Mouse (Mus musculus): ENCODE data around the gene Cacna2d2.

Cacna2d2 gene

DNA sequence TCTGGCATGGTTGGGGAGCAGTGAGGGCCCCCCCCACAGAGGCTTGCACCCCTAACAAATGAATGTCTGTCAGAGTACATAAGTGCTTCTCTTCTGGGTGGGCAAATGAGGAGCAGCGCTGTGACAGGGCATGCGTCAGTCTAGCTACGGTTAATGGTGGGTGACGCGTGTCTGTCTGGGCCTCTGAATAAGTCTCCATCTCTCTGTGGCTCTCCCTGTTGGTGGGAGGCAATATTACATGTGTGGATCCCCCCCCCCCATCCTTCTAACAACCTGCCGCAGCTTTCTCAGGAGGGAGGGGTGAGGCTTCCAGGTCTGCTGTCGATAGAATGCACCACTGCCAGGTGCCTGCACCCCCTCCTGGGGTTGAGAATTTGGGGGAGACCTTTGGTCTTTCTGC lies 3.7 kb downstream of the Cacna2d2 start:
- DNase-seq (ENCODE audit: low spot score in 2 of 2) = no peak

DNA sequence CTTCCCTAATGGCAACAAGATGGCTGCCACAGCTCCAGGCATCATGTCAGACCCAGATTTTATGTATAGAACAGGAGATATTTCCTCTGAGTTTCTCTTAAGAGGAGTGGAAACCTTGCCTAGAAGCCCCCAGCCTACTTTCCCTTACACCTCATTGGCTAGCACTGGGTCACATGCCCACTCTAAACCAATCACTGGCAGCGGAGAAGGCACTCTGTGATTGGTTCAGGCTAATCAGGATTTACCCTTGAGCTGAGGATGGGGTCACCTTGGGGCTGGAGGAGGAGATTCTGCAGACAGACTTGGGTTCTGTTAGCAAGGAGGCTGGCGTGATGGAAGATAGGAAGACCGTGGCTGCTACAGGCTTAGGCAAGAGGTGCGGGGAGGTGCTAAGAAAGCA lies 10.0 kb downstream of the Cacna2d2 start:
- no peak for DNase-seq (ENCODE audit: low spot score in 2 of 2)

DNA sequence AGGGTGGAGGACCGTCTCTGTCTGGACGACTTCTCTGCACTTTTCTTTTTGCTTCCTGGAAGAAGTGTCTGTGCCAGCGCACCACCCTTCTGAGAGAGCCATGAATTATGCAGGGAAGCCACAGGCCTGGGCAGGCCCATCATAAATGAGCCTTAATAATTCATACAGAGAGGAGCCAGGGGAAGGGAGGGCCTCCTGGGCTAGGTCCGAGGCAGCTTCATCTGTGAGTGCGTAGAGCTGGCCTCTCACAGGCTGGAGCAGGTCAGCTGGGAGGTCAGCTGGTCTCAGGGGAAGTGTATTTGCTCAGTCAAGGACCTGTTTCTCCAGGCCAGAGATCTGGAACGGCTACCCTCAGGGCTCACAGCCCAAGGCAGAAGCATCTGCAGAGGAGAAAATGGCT lies 17.7 kb downstream of the Cacna2d2 start:
- DNase-seq (ENCODE audit: low spot score in 2 of 2) = no peak

DNA sequence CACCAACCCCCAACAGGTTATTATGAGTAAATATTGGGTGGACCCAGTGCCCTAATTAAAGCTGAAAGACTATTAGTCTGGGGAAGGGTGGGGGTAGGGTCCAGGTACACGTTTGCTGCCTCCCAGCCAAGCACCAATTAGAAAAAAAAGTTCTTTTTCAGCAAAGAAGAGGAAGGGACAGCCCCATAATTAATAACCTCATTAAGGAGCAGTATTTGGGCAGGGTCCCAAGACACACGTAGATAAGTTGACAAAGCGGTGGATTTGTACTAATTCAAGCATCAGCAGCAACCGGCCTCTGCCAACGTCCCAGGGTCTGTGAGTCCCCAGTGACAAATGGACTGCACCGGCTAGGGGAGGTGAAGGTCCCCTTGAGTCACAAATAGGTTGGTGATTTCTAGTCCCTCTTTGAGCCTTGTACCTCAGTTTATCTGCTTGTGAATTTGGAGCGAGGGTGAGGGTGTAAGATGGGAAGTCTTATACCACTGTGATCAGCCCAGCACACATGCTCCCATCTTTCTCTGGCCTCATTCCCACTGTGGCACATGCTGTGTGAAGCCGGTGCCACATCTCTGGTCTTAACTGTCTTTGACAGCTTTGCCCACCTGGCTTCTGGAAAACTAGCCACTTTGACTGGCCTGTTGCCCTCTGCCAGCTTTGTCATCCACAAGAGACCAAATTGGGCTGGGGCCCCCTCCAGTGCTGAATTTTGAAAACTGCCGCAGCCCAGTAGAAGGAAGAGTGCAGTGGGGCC lies 20.3 kb downstream of the Cacna2d2 start:
- DNase-seq (ENCODE audit: low spot score in 2 of 2) = no peak

DNA sequence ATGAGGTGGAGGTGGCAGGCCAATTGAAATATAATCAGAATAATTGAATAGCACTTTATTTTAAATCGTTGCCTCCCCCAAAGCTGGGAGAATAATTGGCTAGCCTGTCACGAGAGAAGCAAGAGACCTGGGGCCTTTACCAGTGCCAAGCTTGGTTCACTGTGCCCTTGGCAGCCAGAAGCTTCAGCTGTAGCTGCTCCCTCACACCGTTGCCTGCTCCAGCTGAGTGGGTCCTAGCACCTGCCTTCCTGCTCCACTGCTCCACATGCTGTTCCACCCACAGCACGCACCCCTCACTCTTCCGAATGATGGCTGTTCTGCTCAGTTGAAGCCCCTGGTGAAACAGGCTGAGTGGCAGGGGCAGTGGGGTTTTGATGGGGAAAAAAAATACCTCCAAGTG lies 21.5 kb downstream of the Cacna2d2 start:
- no peak for DNase-seq (ENCODE audit: low spot score in 2 of 2)

DNA sequence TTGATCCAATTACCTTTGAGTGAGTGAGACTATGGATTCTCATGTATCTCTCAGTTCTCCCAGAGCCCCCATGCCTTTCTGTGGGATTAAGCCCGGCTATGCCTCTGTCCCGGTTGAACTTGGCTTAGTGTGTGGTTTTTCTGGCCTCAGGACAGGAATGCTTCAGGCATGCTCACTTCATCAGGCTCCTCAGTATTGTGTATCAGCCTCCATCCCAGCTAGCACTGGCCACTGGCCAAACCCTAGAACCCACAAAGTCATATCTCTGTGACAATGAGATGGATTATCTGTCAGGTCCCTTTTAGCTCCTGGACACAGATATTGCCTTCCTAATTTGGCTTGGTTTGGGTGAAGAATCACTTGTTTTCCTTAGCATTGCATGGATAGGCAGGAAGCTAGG lies 23.5 kb downstream of the Cacna2d2 start:
- no peak for DNase-seq (ENCODE audit: low spot score in 2 of 2)

DNA sequence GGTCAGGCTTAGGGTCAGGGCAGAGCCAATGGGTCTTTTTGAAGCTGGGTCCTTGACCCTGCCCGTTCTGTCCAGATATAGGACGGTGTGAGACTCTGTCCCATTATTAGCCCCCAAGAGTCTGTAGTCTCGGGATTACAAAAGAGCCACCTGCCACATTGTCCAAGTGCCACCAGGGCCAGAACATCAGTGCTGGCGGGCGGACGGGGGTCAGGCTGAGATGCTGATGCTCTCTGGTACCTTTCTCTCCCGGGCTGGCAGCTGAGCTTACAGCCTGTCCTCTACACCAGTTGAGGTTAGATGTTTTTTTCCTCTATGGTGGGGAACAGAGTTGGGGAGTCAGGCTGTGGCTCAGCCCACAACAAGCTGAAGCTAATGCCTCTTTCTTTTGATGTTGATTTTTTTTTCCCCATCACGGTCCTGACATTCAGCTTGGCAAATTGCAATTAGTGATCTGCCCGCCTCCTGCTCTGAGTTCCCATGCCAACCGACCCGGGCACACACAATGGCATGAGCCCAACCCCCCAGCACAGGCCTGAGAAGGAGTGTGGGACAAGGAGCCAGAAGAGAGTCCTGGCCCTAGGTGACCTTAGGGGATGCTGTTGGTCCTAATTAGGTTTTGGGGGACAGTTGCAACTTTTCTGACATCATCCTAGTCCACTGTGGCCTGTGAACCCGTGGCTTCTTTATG lies 25.2 kb downstream of the Cacna2d2 start:
- DNase-seq (ENCODE audit: low spot score in 2 of 2) = no peak

DNA sequence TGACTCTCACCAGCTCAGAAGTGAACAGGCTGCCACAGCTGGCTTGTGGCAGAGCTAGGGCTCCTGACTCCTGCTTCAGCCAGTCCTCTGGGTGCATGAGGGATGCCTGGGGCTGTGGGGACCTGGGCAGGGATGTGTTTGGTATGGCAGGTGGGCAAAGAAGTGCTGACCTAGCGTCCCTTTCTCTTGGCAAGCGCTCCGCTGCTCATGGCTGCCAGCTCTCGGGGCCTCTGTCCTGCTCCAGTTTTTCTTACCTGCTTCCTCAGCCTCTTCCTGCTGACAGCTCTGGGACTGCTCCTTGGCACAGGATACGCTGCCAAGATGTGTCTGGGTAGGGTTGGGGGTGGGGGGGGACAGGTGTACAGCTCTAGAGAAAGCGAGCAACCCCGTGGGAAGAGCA lies 28.5 kb downstream of the Cacna2d2 start:
- DNase-seq (ENCODE audit: low spot score in 2 of 2) = no peak

DNA sequence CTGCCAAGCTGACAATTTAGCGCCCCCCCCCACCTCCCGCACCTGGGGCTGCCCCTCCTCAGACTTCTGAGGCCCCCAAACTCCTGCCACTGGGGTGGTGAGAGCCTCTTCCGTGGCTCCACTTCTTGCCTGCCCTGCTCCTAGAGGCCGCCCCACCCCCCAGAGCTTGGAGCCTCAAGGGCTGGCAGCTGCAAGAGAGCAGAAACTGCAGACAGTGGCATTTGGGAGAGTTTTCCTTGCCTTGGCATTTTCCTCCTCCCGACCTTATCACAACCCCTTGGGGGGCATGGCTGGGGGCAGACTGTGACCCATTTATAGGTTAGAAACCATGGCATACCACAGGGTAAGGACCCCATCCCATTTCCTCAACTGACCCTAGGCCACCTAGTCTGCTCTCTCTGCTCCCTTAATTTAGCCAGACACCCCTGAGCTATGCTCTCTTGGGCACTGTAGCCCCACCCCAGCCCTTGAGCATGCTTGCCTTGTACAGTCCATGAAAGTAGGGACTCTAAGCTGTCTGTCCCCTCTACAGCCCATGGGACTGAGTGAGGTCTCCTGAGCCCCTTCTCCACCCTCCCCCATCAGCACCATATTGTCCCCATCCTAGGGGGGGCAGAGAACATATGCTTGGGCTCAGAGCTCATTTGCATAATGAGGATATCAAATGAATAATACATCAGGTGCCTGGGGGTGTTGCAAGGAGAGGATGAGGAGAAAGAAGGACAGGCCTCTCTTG lies 29.2 kb downstream of the Cacna2d2 start:
- DNase-seq (ENCODE audit: low spot score in 2 of 2) = no peak

DNA sequence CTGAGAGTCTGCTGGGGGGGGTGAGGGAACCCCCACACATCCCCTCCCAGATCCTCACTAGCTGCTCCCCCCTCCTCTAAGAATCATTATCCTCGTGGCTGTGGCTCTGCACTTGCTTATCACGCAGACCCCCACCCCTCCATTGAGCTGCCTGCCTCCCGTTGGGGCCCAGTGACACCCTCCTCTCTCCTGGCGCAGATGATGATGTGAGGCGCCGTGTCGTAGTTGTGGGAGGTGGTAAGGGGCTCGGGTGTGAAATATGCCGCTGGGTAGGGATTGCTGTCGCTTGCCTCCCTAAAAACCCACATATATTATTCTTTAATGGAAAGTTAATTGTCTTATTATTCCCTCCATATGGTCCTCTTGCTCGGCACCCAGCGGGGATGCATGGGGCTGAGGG lies 31.0 kb downstream of the Cacna2d2 start:
- no peak for DNase-seq (ENCODE audit: low spot score in 2 of 2)

DNA sequence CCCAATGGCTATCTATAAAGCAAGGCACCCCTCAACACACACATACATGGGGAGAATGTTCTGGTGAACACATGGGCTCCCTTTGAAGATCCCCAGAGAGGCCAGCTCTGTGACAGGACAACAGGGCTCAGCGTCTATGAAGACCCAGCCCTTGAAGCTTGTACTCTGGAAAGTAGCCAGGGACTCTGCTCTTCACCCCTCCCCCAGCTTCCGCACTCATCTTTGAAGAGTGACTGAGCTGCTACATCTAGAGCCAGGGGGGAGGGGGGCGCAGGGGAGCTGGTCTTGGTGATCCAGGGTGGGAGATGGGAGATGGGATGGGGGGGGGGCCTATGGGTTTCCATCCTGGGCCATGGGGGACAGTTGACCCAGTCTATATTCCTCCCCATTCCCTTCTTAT lies 33.1 kb downstream of the Cacna2d2 start:
- no peak for DNase-seq (ENCODE audit: low spot score in 2 of 2)

DNA sequence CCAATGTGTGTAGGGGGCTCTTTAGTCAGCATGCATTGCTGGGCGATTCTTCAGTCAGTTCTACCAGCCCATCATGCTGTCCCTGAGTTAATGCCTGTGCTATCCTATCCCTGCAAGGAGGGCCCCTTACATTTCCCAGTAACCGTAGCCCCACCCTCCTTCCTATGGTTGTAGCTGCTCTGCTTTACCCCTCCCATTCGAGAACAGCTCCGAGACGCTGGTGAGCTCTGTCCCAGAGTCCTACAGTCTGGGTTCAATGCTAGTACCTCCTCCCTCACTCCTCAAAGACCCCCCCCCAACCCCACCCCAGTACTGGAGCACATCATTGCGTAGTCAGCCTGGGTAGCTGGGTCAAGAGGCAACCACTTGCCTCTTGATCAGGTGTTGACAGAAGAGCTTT lies 35.4 kb downstream of the Cacna2d2 start:
- DNase-seq (ENCODE audit: low spot score in 2 of 2) = no peak

DNA sequence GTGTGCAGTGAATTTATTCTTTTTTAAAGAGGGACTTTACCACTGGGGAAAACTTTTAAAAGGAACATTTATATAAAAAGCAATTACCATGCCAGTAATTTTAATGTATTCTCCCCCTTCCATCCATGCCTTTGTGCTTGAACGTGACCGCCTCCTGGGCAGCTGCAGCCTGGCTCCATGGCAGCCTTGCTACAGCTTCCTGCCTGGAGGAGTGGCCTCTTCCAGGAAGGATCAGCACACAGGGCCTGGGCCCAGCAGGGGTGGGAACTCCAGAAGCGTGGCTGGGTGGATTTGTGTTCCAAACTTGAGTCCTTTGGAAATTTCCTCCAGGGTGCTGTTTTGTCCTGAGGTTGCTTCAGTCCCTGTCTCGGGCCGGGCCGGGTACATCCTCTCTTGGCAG lies 35.9 kb downstream of the Cacna2d2 start:
- DNase-seq (ENCODE audit: low spot score in 2 of 2) = no peak

DNA sequence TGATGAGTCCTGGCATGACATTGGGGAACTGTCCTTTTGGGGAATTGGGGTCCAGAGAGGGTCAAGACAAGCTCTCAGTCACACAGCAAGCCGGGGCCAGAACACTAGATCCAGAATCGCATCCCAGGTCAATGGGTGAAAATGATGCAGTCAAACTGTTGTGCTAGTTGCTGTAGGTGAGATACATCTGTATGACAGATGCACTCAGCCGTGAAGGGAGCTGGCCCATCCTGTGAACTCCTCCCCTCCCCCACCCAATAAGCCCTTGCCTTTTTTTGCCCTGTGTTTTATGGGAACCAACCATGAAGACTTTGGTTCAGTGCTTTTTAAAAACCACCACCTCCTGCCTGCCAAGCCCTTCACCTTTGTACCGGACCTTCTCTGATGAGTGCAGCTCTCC lies 43.5 kb downstream of the Cacna2d2 start:
- DNase-seq (ENCODE audit: low spot score in 2 of 2) = no peak

DNA sequence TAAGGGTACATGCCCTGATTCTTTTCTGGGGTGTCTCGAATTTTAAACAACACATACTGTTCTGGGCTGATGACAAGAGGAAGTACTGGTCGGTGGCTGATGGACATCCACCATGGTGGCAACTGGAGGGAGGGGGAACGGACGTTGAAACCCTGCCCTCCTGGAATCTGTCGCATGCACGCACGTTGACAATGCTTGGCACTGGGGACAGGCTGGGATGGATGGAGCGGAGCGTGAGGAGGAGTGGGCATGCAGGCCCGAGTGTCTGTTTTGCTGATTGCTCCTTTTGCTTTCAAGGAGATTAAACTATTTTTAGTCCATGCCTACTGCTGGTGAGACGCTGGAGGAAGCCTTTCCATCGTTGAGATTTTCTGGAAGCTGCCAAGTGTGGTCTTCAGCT lies 43.9 kb downstream of the Cacna2d2 start:
- no peak for DNase-seq (ENCODE audit: low spot score in 2 of 2)

DNA sequence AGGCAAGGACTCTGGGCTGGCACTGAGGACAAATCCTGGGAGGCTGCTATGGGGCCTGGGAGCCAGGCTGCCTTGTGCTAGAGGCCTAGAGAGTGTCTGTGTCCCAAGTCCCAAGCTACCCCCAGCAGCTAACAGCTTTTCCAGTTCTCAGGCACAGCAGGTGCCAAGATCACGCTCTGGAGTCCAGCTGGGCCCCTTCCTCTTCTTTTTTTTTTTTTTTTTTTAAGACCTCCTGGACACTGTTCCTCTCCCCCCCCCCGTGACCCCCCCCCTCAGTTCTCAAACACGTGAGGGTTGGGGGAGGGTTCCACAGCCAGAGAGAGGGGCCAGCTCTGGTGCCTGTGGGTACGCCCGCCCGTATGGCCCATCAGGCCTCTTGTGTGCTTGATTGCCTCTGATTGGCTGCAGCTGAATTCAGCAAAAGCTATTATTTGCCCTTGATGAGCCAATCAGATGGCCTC lies 45.6 kb downstream of the Cacna2d2 start:
- no peak for DNase-seq (ENCODE audit: low spot score in 2 of 2)

DNA sequence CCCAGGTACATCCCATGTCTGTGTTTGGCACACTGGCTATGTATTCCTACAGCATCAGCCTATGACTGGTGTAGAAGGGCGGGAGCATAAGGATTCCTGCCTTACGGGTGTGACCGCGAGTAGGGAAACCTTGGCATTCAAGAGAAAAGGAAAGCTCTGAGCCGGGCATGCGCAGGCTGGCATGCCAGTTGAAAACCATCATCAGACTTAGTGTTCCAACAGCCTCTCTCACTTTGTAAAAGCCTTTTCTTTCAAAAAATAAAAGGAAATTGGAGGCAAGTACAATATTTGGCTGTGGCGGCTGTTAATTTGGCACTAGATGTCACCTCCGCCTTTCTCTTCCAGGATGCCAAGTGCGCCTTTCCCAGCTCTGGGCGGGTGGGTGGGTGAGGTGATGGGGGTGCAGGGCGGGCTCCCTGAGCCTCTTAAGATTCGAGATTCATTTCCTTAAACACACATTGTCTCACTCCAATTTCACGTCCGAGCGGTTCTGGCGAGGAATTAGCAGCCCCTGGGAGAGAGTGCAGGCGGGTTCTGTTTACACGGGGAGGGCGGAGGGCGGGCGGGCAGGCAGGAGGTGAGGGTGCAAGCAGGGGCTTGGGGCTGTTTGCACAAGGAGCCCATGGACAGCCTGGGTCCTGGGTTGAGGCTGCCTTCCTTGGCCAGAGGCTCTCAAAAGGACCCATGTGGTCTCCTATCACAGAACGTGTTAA lies 49.5 kb downstream of the Cacna2d2 start:
- no peak for DNase-seq (ENCODE audit: low spot score in 2 of 2)

DNA sequence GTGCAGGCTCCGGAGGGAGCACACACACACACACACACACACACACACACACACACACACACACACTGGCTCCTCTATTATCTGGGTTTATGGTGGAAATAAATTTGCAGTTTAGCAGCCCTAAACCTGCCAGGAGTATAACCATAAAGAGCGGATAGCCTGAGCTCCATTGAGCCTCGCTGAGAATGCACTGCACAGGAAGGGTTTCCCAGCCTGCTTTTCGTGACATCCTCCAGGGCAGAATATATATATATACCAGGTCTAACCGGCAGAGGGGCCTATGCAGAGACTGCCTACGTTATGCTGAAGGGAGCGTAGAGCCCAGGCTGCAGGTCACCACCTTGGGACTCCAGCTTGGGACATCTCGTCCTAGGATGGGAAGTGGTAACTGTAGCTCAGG lies 52.0 kb downstream of the Cacna2d2 start:
- no peak for DNase-seq (ENCODE audit: low spot score in 2 of 2)

DNA sequence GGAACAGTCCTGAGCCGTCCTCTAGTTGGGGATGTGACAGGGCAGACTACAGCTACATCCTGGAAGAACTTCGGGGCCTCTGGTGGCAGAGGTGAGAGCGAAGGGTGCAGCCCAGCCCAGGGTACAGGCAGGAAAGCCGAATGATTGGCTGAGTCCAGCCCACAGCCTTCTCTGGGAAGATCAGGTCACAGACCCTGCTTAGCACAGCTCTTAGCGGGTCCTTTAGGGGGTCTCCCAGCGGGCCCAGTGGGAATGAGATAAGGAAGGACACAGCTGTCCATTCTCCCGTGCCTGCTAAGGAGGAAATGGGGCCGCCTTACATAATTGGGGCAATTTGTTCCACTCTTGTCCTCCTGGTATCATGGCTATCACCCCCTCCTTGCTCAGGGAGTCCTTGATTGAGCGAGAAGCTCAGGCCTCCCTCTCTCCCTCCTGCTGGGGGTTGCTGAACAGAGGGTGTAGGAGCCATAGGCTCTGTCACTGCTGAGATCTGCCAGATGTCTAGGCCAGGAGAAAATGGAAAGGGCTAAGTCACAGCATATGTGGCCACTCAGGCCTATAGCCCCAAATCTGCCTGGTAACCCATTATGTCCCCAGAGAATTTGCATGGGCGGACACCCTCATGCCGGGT lies 52.6 kb downstream of the Cacna2d2 start:
- no peak for DNase-seq (ENCODE audit: low spot score in 2 of 2)

DNA sequence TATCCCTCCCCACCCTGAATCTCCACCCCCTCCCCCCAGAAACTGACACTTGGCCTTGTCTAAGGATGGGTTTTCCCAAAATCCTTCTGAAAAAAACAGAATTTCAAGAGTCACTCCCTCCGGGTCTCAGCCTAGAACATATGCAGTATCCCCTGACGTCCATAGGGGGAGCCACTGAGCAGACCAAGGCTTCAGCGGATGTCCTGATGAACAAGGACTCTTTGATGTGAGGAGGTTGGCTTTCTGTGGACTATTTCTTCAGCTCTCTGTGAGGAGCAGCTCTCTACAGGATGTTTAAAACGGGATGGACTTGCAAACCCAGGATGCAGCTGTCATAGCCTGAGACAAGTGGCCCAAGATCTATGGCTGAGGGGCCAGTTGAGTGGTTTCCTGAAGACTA lies 53.1 kb downstream of the Cacna2d2 start:
- DNase-seq (ENCODE audit: low spot score in 2 of 2) = no peak

DNA sequence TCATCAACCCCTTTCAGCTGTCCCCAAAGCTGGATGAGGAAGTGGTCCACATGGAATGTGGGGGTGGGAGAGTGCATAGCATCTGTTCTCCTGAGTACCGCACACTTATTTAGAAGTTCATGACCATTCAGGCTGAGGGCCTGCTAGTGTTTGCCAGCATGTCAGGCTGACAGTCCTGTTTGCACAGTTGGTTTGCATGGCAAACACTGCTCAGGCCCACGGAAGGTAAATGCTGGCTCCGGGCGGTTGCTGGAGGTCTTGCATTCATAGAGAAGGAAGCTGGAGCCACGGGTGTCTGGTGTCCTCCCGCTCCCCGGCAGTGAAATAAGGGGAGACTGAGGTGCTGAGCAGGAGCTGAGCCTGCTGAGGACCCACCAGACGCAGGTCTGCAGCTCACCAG lies 53.7 kb downstream of the Cacna2d2 start:
- DNase-seq (ENCODE audit: low spot score in 2 of 2) = no peak

DNA sequence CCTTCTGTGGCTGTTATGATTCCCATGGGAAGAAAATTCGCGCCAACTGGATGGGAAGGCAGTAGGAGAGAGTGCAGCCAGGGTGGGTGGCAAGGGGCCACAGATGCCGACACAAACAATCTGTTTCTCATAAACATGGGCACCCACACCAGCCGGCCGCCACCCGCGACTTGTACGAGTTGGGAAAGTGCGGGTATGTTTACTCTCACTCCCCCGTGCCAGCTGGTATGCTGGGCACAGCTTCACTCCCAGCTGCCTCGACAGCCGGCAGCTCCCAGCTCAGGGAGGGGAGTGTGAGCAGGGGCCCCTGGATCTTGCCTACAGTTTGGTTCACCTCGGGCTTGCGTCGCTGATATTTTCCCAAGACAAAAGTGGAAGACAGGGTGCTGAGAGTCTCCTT lies 57.3 kb downstream of the Cacna2d2 start:
- DNase-seq (ENCODE audit: low spot score in 2 of 2) = no peak

All from urinary bladder, postnatal 4 days (tissue).